Mouse (Mus musculus) heart, postnatal 0 days (tissue): ENCODE measurements at regions not wholly inside any gene's neighbourhood (a gene's known extent, or its start where the extent isn't known, plus 50 kb on each side); places are given as distances from the start of the nearest gene placed in this dataset.
"Not testable (repeated sequence)": the region's sequence is repeated elsewhere in the genome, so short reads cannot be mapped to it uniquely, and the experiment has no call there.

Experiments
- CTCF ChIP-seq: IDR thresholded peaks from 2 replicates; pipeline ENCODE4 v1.5.1; 2016; ENCODE audit warnings: antibody characterized with exemption, control low read depth, low read depth
- EP300 ChIP-seq: IDR thresholded peaks from 2 replicates; pipeline ENCODE4 v1.6.1; 2016; ENCODE audit warnings: antibody characterized with exemption, low read depth

DNA sequence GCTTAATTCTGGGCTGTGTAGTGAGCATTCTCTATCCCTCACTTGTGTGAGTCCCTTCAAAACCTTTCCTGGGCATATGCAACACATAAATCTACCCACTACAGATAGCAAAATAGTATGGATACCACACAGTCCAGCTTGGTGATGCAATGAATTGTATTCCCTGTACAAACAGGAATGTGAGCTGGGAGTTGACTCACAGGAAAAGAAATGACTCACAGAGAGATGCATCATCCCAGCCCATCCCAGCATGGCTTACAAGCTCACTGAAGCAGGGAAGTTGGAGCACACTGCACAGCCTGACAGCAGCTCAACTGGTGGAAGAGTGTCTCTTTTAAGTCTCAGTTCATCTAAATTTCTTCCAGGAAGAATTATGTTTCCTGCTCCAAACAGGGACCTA, 89.7 kb upstream of the Pwp1 start:
- not testable (repeated sequence) for TF ChIP-seq CTCF, EP300
